28 mouse cellular contexts compared by ENCODE assay signal in genomic region chr6:54342223-54342622, GRCm38 (mm10).
"Had no signal": no experiment of that assay in that cellular context is flagged by ENCODE, and none has a peak within 500 bp of the region (broad histone marks: within the 10 kb centered on the region; RNA-seq: fewer than 3 reads in every experiment).

No protein-coding gene starts in this region.

- H3K27me3 ChIP-seq: heart, embryonic 12.5 days; hindbrain, embryonic 12.5 days; intestine, embryonic 15.5 days; kidney, embryonic 15.5 days; limb, embryonic 13.5 days; limb, embryonic 15.5 days had no signal

- H3K4me2 ChIP-seq: heart, embryonic 12.5 days; hindbrain, embryonic 12.5 days; hindbrain, embryonic 14.5 days; intestine, embryonic 15.5 days; kidney, embryonic 15.5 days; limb, embryonic 13.5 days; limb, embryonic 15.5 days; liver, embryonic 12.5 days had no signal

- ATAC-seq: hindbrain, embryonic 16.5 days; inflammation-experienced regulatory T-cells, adult 6 months; intestine, embryonic 15.5 days; intestine, postnatal 0 days; liver, embryonic 12.5 days had no signal

- H3K9me3 ChIP-seq: heart, embryonic 10.5 days; heart, embryonic 12.5 days; hindbrain, embryonic 12.5 days; intestine, embryonic 15.5 days; kidney, embryonic 15.5 days; limb, embryonic 13.5 days; limb, embryonic 15.5 days; liver, embryonic 12.5 days had no signal

- H3K36me3 ChIP-seq: heart, embryonic 10.5 days; heart, embryonic 12.5 days; hindbrain, embryonic 10.5 days; hindbrain, embryonic 12.5 days; intestine, embryonic 15.5 days; kidney, embryonic 15.5 days; limb, embryonic 13.5 days; limb, embryonic 15.5 days; liver, embryonic 12.5 days had no signal

- H3K4me1 ChIP-seq: heart, embryonic 10.5 days; heart, embryonic 12.5 days; hindbrain, embryonic 10.5 days; hindbrain, embryonic 12.5 days; kidney, embryonic 15.5 days; limb, embryonic 13.5 days; limb, embryonic 15.5 days; liver, embryonic 12.5 days had no signal

- DNase-seq: gastrocnemius, adult 2 months; gastrocnemius, postnatal 10 days; gastrocnemius, postnatal 25 days; heart, adult 18-20 months; heart, postnatal 10 days; heart, postnatal 4 days; kidney, adult 18-20 months; kidney, adult 9 months; kidney, postnatal 14 days; kidney, postnatal 36 days; layer of hippocampus, adult 9-11 months; layer of hippocampus, postnatal 36 days; left cerebral cortex, postnatal 4 days had no signal

- H3K4me3 ChIP-seq: gastrocnemius, adult 2 months; heart, embryonic 10.5 days; heart, embryonic 12.5 days; hindbrain, embryonic 10.5 days; hindbrain, embryonic 12.5 days; intestine, embryonic 15.5 days; kidney, embryonic 15.5 days; limb, embryonic 13.5 days; limb, embryonic 15.5 days; liver, embryonic 12.5 days had no signal

- H3K27ac ChIP-seq: gastrocnemius, adult 2 months; heart, embryonic 10.5 days; hindbrain, embryonic 10.5 days; hindbrain, embryonic 12.5 days; hindbrain, embryonic 14.5 days; intestine, embryonic 15.5 days; kidney, embryonic 15.5 days; kidney, postnatal 0 days; limb, embryonic 13.5 days; limb, embryonic 15.5 days; liver, embryonic 12.5 days; liver, embryonic 14.5 days had no signal

- H3K9ac ChIP-seq: heart, embryonic 12.5 days; hindbrain, embryonic 12.5 days; hindbrain, embryonic 14.5 days; intestine, embryonic 15.5 days; kidney, embryonic 15.5 days; limb, embryonic 13.5 days; limb, embryonic 15.5 days; liver, embryonic 12.5 days; liver, embryonic 14.5 days had no signal
